Mouse (Mus musculus) retina, postnatal 1 day (tissue): ENCODE data around the gene Ei24.

Source experiments
- DNase-seq: peaks from one replicate; pipeline ENCODE4 v3.0.0-alpha.2; 2012

Ei24 gene

GRCm38 (mm10) chr9:36796781-36797555 lies at the start of gene Ei24:
TSS of gene Ei24 (minus strand) at chr9:36797393.
- peak; percentile 92 for DNase-seq

DNA sequence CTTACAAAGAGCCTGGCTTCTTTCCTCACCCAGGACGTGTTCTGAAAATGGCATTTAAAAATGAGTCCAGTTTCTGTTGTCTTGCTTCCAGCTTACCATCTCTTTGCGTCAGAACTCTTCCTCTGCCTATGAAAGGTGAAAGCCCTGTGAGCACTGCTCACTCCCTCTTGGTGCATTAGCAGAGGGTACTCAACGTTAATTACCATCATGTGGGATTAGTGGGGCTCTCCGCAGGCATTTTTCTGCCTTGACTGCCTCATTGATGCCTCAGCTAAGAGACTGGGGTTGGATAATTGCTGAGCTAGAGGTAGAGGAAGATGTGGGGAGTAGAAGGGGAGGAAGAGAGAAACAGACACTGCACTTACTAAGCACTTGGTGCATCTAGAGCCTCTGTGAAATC lies 49.2 kb upstream of the Ei24 start:
- peak; percentile 61 for DNase-seq

DNA sequence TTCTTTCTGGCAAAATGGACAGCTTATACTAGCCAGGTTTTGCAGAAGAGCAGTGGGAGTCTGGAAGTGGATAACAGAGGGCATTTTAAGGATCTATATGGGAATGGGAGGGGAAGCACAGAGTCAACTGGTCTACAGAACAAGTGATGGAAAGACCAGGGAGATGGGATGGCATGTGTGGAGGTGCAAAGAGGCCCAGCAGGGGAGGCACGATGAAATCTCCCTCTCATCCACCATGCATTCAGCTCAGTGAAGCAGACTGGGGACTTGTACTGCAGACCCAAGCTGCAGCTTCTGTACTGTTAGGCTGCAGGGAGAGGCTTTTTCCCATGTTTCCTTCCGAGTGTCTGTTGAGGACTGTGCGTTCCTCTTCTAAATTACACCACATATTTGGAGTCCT lies 36.7 kb upstream of the Ei24 start:
- no peak for DNase-seq

- peak; percentile 70 for DNase-seq
These were observed 36.1 kb upstream of the Ei24 start for GRCm38 (mm10) chr9:36833043-36833881.

GRCm38 (mm10) chr9:36832529-36832928 lies 35.3 kb upstream of the Ei24 start:
- DNase-seq = peak; percentile 89

DNA sequence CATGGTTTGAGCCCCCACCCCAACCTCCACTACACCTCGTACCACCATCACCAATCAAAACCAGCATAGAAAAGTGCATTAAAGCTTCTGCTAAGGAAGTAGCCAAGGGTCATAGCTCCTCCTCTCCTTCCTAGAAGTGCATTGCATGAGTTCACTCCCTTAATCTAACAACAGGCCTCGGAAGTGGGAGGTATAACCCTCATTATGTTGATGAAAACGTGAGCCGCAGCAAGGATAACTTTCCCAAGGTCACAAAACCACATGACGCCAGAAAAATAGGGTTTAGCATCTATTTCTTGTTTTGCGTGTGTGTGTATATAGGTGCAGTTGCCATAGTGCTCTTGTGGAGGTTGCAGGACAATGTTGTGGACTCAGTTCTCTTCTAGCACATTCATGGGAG lies 34.2 kb upstream of the Ei24 start:
- DNase-seq = no peak

DNA sequence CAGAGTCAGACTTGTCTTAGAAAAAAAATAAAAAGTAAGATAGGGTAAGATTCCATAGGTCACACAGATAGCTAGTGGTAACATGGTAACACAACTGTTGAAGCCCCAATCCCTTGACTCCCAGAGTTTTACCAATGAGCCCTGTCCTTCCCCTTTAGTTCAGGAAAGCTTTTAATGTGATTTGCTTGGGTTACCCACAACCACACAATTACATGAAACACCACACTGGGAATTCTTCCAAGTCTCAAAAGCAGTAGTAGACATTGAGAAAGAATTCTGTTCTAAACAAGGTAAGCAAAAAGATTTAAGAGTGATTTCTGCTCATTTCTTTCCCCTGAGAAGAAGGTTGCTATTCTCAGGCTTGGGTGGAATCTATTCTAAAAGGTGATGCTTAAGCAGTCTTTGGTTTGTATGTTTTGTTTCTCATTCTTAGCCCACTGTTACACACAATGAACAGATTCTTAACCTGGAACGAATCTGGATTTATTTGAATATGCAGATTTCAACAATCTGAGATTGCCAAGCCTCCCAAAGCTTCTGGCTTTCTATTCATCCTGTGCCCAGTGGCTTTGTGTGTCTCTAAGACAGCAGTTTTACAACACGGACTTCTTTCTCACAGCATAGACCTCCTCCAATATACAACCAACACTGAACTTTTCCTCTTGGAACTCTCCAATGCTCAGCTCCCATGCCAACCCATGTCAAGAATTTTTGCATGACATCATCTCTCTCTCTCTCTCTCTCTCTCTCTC lies 29.6 kb upstream of the Ei24 start:
- DNase-seq = no peak

DNA sequence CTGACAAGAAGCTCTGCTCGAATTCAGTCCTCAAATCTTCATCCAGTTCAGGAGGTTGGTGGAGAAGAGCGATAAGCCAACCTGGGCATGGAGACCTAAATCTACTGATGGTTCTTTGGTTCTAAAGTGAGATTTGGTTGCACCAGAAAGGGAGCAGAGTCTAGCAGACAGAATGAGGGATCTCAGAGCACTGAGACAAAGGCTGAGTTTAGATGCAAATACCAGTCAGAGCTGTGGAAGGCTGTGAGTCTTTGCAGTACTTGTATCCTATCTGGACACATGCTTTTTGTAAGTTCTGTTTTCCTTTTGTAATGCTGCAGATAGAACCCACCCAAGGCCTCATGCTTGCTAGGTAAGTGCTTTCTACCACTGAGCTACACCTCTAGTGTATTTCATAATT lies 24.8 kb upstream of the Ei24 start:
- DNase-seq = no peak

GRCm38 (mm10) chr9:36821644-36822000 lies 24.4 kb upstream of the Ei24 start, which contains the start of gene Fez1:
TSS of gene Fez1 (plus strand) at chr9:36821864.
- DNase-seq = peak; percentile 86

- peak; percentile 56 for DNase-seq
These were observed 23.9 kb upstream of the Ei24 start for GRCm38 (mm10) chr9:36820969-36821643.

GRCm38 (mm10) chr9:36818905-36819304 lies 21.7 kb upstream of the Ei24 start:
- DNase-seq = no peak

GRCm38 (mm10) chr9:36814486-36814885 lies 17.3 kb upstream of the Ei24 start:
- peak; percentile 20 for DNase-seq

- no peak for DNase-seq
These were observed 11.1 kb upstream of the Ei24 start for GRCm38 (mm10) chr9:36808126-36808785.

- DNase-seq = no peak
These were observed 8.2 kb upstream of the Ei24 start for GRCm38 (mm10) chr9:36805256-36805975.

DNA sequence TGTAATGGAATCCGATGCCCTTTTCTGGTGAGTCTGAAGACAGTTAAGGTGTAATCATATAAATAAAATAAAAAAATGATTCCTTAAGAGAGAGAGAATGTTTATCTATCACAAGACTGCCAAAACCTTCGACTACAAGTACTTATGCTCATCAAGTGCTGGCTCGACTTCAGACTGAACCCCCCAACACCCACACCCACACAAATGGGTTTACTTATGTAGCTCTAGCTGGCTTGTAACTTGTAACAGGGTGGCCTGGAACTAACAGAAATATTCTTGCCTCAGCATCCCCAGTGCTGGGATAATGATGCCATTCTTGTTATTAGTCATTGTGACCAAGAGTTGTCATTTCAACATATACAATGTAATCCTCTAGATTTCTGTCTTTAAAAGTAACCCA lies 6.7 kb upstream of the Ei24 start:
- DNase-seq = no peak

- no peak for DNase-seq
These were observed 6.2 kb upstream of the Ei24 start for GRCm38 (mm10) chr9:36803386-36803785.

- DNase-seq = no peak
These were observed 5.8 kb upstream of the Ei24 start for GRCm38 (mm10) chr9:36802951-36803350.

DNA sequence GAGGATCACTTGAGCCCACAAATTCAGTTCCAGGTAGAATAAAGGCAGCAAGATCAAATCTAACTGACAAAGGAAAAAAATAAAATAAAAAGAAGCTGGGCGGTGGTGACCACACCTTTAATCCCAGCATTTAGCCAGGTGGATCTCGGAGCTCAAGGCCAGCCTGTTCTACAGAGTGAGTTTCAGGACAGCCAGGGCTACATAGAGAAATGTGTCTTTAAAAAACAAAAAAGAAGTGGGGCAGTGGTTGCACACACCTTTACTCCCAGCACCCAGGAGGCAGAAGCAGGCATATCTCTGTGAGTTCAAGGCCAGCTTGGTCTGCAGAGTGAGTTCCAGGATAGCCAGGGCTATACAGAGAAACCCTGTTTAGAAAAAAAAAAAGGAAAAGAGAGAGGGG lies 4.8 kb upstream of the Ei24 start:
- DNase-seq = no peak

GRCm38 (mm10) chr9:36796224-36796623 lies 969 bp downstream of the Ei24 start:
- peak; percentile 2 for DNase-seq

- no peak for DNase-seq
These were observed 1.6 kb downstream of the Ei24 start for GRCm38 (mm10) chr9:36795556-36795955.

GRCm38 (mm10) chr9:36794487-36794886 lies 2.7 kb downstream of the Ei24 start:
- no peak for DNase-seq

DNA sequence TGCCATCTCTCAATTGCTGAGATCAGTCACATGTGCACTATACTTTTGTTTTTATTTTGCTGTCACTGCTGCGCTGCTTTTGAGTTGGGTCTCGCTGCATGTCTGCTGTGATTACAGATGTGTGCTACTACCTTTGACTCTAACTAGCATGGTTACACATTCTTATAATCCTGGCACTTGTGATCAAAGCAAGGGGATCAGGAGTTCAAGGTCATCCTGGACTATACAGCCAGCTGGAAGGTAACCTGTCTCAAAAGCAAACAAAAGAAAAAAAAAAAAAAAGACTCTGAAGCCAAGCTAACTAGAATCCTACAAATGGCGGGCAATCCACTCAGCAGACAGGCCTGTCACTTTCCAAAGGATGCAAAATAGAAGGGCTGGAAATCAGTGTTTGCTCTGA lies 5.0 kb downstream of the Ei24 start:
- DNase-seq = no peak
